Mouse (Mus musculus): Measurements from ENCODE around the gene Hoxc12.

Gene Hoxc12

GRCm38 (mm10) chr15:102981379-102982288 is 45.1 kb downstream of the Hoxc12 start:
- peak; percentile 82 to 89 for DNase-seq

DNA sequence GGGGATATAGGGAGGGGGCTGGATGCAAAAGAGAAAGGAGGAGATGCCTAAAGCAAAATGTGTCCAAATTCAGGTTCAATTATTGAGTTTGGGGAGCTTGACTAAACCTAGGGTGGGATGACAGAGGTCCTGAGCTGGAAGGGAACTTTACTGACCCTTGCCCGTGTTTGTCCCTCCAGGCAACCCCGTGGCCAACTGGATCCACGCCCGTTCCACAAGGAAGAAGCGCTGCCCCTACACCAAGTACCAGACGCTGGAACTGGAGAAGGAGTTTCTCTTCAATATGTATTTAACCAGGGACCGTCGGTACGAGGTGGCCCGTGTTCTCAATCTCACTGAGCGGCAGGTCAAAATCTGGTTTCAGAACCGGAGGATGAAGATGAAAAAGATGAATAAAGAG is 47.2 kb downstream of the Hoxc12 start:
- DNase-seq = peak; percentile 55 to 62

GRCm38 (mm10) chr15:102984521-102984920 is 48.0 kb downstream of the Hoxc12 start:
- DNase-seq = peak; percentile 44 to 60

GRCm38 (mm10) chr15:102984925-102985324 is 48.4 kb downstream of the Hoxc12 start:
- peak; percentile 43 to 62 for DNase-seq

DNA sequence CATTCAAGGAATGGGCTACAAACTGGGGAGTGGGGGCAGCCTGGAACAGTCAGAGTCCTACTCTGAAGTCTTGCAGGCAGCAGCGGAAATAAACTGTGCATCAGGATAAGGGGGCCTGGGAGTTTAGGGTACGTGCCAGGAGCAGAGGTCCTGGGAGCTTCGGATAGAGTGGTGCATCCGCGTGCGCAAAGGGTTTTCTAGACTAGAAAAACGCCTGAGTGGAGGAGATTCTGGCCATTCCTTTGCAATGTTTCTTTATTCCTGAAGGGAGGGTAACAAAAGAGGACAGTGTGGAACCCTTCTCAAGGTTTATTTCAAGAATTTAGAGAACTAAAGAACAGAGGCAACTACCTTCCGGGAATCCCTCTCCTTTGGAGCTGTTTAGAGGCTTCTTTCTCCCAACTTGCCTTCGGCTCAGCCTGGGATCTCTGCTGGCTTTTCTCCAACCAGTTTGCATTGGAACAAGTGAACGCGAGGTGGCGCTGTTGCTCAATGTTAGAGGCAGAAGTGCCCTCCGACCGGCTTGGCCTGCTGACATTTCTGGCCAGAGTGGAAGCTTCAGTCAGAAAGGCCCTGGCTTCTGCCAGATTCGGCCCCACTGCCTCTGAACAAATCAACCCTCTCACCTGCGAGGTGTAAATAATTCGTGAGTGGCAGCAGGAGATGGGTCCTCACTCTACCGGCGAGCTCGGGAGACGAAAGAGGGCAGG is 50.7 kb downstream of the Hoxc12 start:
- peak; percentile 97 to 99 for DNase-seq

GRCm38 (mm10) chr15:102988078-102988477 is 51.5 kb downstream of the Hoxc12 start:
- DNase-seq = no peak
